Mouse (Mus musculus): ENCODE measurements around the gene Olfr891. TPM values are rescaled to one million over a fixed set of nuclear protein-coding genes. Genes with fewer than 3 reads are reported as not detected.

Gene Olfr891
- polyA plus RNA-seq (2017; shearing (Covaris generic)): not detected

DNA sequence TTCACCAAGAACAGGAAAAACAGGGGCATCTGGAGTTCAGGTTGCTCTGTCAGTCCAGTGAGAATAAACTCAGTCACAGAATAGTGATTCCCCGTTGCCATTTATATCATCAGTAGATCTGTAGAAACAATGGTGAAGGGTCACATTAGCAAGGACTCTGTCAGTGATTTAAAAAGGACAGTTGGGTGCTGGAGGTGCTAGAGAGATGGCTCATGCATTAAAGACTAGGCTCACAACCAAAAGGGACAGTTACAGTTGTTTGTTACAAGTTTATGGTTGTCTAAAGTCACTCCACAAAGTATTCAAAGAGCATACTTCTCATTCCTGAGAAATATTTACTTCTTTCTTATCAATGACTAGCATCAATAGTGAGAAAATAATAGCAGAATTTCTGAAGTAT is at the start of gene Olfr891:
TSS of gene Olfr891 (minus strand) at position 101 of the 400 bp plus-strand sequence.

DNA sequence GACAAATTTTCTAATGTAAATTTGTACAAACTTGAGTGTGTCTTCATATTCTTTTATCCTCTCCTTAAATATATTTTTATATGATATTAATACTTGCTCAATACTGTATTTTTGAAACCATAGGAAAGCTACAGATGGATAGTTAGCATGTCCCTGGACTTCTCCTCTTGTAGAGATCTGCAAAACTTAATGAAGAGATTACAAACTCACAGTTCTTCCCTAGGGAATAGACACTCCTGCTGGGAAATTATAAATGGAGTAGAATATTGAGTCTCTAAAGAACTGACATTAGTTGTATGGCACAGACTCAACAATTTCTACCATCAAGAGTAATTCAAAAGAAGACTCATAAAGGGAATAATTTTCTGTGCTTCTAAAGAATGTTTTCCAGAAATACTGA is 37.1 kb upstream of the Olfr891 start, which contains the start of gene Olfr894:
TSS of gene Olfr894 (plus strand) at position 301 of the 400 bp plus-strand sequence.

DNA sequence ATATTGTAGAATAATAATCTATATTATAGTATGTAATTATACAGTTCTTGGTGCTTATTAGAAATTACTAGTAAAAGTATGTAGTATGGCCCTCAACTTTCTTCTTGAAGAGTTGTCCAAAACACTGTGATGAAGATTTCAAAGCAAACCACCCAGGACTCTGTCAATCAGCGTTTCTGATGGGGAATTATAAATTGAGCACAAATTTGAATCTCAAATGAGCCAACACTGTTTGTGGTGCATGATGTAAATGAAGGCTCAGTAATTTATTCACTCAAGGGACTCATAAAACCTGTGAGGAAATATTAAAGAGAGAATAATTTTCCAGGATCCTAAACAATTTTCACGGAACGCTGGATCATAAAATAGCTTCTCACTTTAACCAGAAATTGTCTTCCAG is 27.4 kb upstream of the Olfr891 start, which contains the start of gene Olfr893:
TSS of gene Olfr893 (plus strand) at position 301 of the 400 bp plus-strand sequence.

DNA sequence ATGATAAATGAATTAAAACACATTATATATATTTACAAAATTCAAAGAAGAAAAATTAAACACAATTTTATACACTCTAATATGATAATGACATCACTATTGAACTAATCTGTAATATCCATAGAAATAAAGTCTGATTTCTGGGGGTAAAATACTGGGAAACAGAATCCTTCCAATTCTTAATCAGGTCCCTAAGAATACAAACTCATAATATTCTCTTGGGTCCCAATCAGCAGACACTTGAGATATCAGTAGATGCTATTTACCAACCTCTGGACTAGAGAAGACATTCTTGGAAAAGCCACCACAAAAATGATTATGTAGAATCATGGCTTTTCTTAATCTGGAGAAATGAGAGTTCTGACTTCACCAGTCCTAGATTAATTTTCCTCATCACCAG is 38.4 kb downstream of the Olfr891 start, which contains the start of gene Olfr890:
TSS of gene Olfr890 (plus strand) at position 301 of the 400 bp plus-strand sequence.

Other genes with a start within 250 kb of the Olfr891 start
- gene Olfr881, start 189.0 kb downstream of the Olfr891 start, polyA plus RNA-seq (2017; shearing (Covaris generic)): 0.29 TPM
- gene Olfr883, start 155.0 kb downstream of the Olfr891 start, polyA plus RNA-seq (2017; shearing (Covaris generic)): not detected
- gene Olfr884, start 134.3 kb downstream of the Olfr891 start, polyA plus RNA-seq (2017; shearing (Covaris generic)): not detected
- not detected for gene Olfr885, start 119.5 kb downstream of the Olfr891 start, polyA plus RNA-seq (2017; shearing (Covaris generic))
- 0.56 TPM for gene Olfr887, start 96.7 kb downstream of the Olfr891 start, polyA plus RNA-seq (2017; shearing (Covaris generic))
- gene Olfr888, start 72.7 kb downstream of the Olfr891 start, polyA plus RNA-seq (2017; shearing (Covaris generic)): not detected
- gene Olfr889, start 65.6 kb downstream of the Olfr891 start, polyA plus RNA-seq (2017; shearing (Covaris generic)): not detected
- gene Olfr890, start 38.3 kb downstream of the Olfr891 start, polyA plus RNA-seq (2017; shearing (Covaris generic)): 0.55 TPM
- gene Olfr893, start 27.5 kb upstream of the Olfr891 start, polyA plus RNA-seq (2017; shearing (Covaris generic)): not detected
- not detected for gene Olfr894, start 37.2 kb upstream of the Olfr891 start, polyA plus RNA-seq (2017; shearing (Covaris generic))
- not detected for gene Olfr143, start 72.0 kb upstream of the Olfr891 start, polyA plus RNA-seq (2017; shearing (Covaris generic))
- not detected for gene Olfr895, start 87.0 kb upstream of the Olfr891 start, polyA plus RNA-seq (2017; shearing (Covaris generic))
- not detected for gene Olfr896-ps1, start 110.3 kb upstream of the Olfr891 start, polyA plus RNA-seq (2017; shearing (Covaris generic))
- not detected for gene Olfr25, start 148.2 kb upstream of the Olfr891 start, polyA plus RNA-seq (2017; shearing (Covaris generic))
- 0.34 TPM for gene Olfr898, start 167.6 kb upstream of the Olfr891 start, polyA plus RNA-seq (2017; shearing (Covaris generic))
- gene Olfr250, start 186.1 kb upstream of the Olfr891 start, polyA plus RNA-seq (2017; shearing (Covaris generic)): not detected
- gene Olfr251, start 196.3 kb upstream of the Olfr891 start, polyA plus RNA-seq (2017; shearing (Covaris generic)): 0.17 TPM
- gene Olfr147, start 220.9 kb upstream of the Olfr891 start, polyA plus RNA-seq (2017; shearing (Covaris generic)): not detected
- gene Olfr901, start 248.6 kb upstream of the Olfr891 start, polyA plus RNA-seq (2017; shearing (Covaris generic)): not detected